Mouse (Mus musculus) liver, postnatal 0 days (tissue): ENCODE results near the gene Ermn.

Experiments
- CTCF ChIP-seq: sonication (generic); IDR thresholded peaks from 2 replicates; pipeline ENCODE4 v1.5.1; 2016; ENCODE audit warnings: antibody characterized with exemption, low read depth
- EP300 ChIP-seq: IDR thresholded peaks from 2 replicates; pipeline ENCODE4 v1.6.1; 2016; ENCODE audit warnings: antibody characterized with exemption, low read depth, mild to moderate bottlenecking

DNA sequence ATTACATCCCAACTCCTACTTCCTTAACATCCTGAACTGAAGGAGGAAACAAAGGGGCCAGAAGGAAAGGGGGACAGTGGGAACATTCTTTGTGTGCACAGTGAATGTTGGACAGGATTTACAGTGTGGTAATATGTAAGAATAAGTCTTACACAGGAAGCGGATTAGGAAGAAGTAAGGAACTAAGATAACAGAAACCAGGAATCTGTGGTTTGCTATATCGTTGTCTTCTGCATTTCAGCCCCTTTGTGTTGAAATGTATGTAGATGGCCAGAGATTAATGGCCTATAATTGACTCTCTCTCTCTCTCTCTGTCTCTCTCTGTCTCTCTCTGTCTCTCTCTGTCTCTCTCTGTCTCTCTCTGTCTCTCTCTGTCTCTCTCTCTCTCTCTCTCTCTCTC lies 15.7 kb downstream of the Ermn start:
- no peak for TF ChIP-seq CTCF
- no peak for TF ChIP-seq EP300
